Mouse (Mus musculus) erythroid progenitor cell, adult 5-6 weeks (primary cell): ENCODE data around the gene Zfp113. TPM values are rescaled to one million over a fixed set of nuclear protein-coding genes. Genes with fewer than 3 reads are reported as not detected.
"Not testable (repeated sequence)": the region's sequence is repeated elsewhere in the genome, so short reads cannot be mapped to it uniquely, and the experiment has no call there.

Source experiments
- ATAC-seq: replicated peaks from 2 replicates; pipeline ENCODE4 v1.8.0; 2016; ENCODE audit warnings: moderate number of reproducible peaks, mild to moderate bottlenecking, moderate TSS enrichment, inconsistent platforms; ENCODE audit not compliant: poor library complexity, low FRiP score, severe bottlenecking
- total RNA-seq, 2 experiments: library from RNA; stranded (forward) in 1 of 2; stranded (reverse) in 1 of 2; fragments of 150-400 nt in 1 of 2; fragments of 186-747, 209-891 nt in 1 of 2; gene quantifications; 2 replicates each; pipeline versions ENCODE4 v1.2.3 to v1.2.4; 2015 to 2017; ENCODE audit warnings: low replicate concordance in 2 of 2

Zfp113 gene
- total RNA-seq, 2 experiments from 2014 or later, result 2.0 to 3.4 TPM

DNA sequence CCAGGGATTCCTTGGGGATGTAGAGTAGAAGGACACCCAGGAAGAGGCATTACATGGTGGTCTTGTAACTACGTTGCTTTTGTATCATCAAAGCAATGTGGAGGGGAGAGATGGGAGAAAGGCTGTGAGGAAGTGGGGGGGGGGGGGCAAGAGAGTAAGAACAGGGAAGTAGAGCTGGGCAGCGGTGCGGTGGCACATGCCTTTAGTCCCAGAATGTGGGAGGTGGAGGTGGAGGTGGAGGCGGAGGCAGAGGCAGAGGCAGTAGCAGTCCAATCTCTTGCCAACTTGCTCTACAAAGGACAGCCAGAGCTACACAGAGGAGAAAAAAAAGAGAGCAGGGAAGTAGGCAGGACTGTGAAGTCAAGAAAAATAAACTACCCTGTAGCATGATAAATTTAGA lies 17.0 kb downstream of the Zfp113 start:
- ATAC-seq, result no peak

DNA sequence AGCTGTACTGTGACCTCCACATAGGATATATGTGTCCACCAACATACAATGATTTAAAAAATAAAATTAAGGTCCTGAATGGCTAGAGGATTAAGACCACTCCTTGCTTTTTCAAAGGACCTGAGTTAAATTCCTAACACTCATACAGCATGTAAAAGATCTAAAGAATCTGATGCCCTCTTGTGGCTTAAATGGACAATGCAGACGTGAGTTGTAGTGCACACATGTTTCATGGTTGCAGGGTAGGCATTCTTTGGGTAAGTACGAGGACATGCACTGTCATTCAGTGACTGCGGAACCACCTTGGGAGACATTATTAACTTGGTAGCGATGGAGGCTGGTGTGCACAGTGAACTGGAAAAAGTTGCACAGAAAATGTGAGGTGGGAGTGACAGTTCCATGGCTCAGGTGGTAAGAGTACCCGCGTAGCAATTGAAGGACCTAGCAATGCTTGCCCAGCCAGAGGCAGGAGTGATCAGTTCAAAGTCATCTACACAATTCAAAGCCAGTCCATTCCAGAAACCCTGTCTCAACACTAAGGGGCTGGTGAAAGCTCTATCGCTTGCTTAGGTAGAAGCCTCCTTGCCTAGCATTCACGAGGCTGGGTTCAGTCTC lies 17.5 kb downstream of the Zfp113 start:
- ATAC-seq, result peak; percentile 80

DNA sequence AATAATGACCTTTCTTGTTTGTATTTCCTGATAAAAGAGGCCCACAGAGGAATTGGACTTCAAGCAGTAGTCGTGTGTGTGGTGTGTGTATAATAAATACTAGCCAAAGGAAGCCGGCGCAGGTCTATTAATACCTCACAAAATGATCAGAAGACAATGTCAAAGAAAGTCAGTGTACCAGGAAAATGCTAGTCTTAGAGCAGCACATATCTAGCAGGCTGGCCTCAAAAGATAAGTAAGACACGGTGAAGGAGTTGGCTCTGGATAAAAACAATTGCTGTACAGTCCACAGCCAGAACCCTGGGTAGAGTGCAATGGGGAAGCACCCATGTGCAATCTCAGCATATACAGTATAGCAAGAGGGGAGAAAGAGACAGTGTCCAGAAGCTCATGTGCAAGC lies 18.3 kb downstream of the Zfp113 start:
- 0 out of 2 replicates have a peak, but pooled peaks have one; percentile 40 for ATAC-seq

DNA sequence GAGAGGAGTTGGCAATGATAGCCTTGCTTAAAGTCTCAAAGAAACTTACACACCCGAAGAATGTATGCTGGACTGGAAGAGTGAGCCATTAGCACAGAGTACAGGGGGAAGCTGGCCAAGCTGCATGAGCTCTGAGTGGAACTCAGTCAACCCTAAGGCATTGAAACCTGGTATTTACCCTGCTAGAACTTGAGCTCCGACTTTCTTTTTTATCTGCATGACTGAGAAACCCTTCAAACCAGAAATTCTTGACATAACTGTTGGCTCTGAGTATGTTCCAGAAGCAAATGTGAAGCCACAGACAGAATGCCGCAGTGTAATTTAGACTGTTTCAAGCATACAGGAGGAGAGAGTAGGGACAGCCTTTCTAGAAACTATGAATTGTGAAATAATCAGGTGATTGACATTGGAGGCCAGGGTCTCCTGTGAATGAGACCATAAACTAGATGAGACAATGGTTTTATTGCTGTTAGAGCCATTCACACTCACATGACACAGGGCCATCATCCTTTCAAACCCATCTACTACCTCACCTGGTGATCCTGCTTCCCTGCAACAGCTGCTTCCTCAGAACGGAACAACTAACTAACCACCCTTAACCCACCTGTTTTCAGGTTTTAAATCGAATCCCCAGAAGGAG lies 23.0 kb downstream of the Zfp113 start:
- no peak for ATAC-seq

DNA sequence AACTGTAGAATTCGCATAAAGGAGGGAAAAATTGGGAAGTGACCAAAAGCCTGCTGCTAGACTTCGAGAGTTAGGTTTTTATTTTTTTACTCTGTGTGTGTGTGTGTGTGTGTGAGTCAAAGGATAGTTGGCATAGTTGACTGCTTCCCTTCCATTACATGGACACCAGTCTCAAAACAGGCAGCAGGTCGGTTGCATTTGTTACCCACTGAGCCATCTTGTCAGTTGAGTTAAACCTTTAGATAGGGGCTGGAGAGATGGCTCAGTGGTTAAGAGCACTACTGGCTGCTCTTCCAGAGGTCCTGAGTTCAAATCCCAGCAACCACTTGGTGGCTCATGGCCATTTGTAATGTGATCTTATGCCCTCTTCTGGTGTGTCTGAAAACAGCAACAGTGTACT lies 37.5 kb downstream of the Zfp113 start:
- ATAC-seq, result no peak

DNA sequence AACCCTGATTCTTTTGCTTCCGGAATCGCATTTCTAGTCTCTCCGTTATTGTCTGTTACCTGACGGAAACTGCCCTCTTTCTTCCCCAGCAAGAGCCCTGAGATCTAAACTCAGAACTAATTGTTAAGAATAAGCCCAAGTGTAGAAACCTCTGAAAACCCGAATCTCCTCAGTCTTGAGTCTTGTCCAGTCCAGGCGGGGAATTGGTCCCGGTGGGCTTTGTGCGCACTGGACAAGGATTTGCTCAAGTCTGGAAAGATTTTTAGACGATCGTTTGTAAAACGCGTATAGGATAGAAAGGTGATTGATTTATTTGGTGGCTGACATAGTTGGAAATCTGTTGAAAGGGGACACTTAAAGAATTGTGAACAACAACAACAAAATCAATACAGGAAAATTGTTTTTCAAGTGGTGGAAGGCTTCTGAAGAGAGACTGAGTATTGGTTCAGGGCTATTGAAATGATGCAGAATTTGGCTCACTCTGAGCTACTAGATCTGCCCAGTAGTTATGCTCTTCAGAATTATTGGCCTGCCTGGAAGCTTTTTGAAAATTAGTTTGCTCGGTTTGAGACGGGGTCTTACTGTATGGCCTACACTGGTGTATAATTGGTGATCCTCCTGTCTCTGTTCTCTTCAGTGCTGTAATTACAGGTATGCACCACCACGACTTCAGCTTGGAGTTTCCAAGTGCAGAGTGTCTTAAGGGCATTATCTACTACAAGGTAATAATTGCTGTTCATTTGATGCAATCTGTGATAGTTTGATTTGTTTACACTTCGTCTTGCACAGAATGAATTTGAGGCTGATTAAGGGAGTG lies 38.1 kb downstream of the Zfp113 start:
- ATAC-seq, result peak; percentile 39; the same call in 1 of the 2 replicates

DNA sequence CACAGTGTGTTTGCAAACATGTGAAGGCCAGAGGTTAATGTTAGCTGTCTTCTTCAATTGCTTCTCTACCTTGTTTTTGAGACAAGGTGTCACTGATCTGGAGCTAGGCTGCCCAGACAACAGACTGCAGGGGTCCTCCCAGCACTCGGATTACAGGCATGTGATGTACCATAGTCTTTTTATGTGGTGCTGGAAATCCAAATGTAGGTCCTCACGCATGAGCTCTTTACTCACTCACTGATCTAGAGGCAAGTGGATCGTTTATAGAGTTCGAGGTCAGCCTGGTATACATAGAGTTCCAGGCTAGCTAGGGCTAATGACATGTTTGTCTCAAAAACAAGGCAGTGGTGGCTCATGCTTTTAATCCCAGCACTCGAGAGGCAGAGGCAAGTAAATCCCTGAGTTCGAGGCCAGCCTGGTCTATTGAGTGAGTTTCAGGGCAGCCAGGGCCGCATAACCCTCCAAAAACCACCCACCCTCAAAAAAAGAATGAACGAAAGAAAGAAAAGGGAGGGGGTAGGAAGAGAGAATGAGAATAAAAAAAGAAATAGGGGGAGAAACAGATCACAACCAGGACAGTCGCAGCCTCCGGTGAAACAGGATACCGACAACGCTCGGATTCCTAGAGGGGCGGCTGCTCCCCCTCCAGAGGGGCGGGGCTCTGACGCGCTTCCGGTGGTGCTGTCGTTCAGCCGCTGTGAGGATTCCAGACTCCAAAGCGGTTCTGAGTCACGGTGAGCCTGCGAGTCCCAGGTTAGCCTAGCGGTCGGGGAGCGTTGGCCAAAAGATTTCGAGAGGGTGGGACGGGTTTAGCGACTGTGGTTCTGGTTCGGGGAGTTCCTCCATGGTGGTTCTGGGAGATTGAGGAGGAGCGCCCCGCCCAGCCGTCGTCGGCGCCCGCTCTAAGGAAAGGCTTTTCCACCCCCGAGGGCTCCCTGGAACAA lies 39.0 kb downstream of the Zfp113 start, which contains the start of gene Zscan21:
Zscan21 (plus strand) TSS at position 649 of the 944 bp plus-strand sequence.
- ATAC-seq, result peak; percentile 99

DNA sequence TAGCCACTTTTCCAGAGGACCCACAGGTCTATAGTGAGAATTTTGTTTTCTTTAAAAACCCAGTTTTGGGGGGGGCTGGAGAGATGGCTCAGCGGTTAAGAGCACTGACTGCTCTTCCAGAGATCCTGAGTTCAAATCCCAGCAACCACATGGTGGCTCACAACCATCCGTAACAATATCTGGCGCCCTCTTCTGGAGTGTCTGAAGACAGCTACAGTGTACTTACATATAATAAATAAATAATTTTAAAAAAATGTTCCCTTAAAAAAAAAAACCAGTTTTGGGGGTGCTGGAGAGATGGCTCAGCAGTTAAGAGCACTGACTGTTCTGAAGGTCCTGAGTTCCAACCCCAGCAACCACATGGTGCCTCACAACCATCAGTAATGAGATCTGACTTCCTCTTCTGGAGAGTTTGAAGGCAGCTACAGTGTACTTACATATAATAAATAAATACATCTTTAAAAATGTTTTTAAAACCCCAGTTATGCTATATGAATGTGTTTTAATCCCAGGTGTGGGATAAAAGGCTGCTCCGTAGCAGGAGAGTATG lies 45.6 kb downstream of the Zfp113 start:
- ATAC-seq, result not testable (repeated sequence)

DNA sequence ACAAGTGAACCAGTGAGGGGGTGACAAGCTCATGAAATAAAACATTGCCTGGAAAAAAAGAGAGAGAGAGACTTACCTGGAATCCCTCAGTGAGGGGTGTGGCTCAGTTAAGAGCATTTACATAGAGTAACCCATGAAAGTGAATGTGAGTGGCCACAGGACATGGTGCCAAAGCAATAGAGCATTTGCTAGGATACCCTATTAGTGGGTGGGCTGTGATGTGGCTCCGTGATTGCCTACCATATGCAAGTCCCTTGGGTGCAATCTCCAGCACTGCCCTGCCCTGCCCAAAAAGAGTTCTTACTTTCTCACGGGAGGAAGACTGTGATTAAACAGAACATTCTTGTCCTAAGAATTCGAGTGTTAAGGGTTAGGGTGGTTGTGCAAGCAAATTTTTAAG lies 48.4 kb downstream of the Zfp113 start:
- no peak for ATAC-seq

DNA sequence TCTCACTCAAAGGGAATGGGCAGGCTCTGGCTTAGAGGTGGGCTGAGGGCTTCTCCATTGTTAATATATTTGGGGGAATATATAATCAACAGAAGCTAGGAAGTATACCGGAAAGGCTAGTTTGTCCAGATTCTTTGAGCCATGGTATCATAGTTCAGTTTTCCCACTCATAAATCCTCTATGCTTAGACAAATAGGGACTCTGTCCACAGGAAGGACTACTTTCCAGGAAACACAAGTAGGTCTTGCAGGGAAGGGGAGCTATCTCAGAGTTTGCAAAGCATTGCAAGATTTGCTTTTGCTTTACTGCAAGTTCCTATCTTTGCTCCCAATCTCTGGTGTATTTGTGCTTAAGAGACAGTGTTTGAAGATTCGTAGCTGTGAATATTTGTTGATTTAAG lies 50.6 kb downstream of the Zfp113 start:
- no peak for ATAC-seq

DNA sequence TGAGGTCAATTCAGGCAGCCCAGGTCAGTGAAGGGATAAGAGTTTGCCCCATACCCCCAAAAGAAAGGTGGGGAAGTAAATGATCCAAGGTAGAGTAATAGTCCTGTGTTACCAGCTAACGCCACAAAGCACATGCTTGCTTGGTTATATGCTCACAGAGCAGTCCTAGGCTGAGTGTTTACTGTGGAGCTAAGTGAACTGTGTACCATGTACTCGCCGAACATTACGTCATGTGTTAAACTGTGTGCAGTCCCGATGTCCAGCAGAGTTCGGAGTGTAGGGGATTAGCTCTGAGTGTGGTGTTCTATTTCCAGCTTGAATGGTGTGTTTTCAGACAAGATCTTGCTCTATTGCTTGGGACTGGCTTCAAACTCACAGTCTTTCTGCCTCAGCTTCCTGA lies 61.1 kb downstream of the Zfp113 start:
- ATAC-seq, result no peak

DNA sequence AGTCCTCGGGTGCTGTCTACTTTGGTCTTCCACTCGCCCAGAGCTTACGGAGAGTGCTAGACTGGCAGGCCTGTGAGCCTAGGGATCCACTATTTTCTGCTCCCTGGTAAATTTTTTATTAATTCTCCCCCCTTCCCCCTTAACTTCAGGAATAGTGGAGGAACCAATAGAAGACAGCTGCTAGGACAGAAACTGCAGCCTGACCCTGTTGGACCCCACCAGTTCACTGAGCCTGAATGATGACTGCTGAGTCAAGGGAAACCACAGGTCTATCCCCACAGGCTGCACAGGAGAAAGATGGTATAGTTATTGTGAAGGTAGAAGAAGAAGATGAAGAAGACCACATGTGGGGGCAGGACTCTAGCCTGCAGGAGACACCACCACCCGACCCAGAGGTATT lies 62.8 kb downstream of the Zfp113 start:
- no peak for ATAC-seq

DNA sequence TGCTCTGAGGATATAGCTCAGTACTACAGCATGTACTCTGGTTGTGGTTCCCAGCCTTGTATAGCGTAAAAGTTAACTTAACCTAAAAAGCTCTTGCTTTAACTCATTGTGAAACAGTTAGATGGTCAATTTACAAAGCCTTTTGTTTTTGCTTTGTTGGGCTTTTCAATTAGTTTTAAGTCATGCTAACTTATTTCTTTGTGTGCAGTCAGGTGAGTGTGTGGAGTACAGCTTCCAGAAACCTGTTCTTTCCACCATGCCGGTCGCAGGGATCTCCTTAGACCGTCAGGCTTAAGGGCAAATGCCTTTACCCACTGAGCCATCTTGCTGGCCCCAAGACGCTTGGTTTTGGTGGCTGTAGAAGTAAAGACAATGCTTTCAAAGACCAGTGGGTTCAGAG lies 64.8 kb downstream of the Zfp113 start:
- ATAC-seq, result no peak

DNA sequence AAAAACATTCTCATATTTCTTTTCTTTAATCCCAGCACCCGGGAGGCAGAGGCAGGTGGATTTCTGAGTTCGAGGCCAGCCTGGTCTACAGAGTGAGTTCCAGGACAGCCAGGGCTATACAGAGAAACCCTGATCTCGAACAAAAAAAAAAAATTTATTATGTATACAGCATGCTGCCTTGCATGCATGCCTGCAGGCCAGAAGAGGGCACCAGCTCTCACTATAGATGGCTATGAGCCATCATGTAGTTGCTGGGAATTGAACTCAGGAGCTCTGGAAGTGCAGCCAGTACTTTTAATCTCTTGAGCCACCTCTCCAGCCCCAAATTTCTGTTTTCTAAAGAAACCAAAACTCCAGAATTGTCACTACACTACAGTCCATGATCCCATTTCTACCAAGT lies 65.3 kb downstream of the Zfp113 start:
- ATAC-seq, result no peak

Other genes with a start within 250 kb of the Zfp113 start
- gene Cyp3a13, start 234.1 kb downstream of the Zfp113 start, total RNA-seq (2015; ENCODE audit: low replicate concordance), result not detected in 2 replicates
- gene Cyp3a13, start 234.1 kb downstream of the Zfp113 start, total RNA-seq (2017; ENCODE audit: low replicate concordance), result not detected in 2 replicates
- not detected in 2 replicates for gene Gjc3, start 192.6 kb downstream of the Zfp113 start, total RNA-seq (2015; ENCODE audit: low replicate concordance)
- not detected in 2 replicates for gene Gjc3, start 192.6 kb downstream of the Zfp113 start, total RNA-seq (2017; ENCODE audit: low replicate concordance)
- not detected in 2 replicates for gene Azgp1, start 174.2 kb downstream of the Zfp113 start, total RNA-seq (2015; ENCODE audit: low replicate concordance)
- not detected in 2 replicates for gene Azgp1, start 174.2 kb downstream of the Zfp113 start, total RNA-seq (2017; ENCODE audit: low replicate concordance)
- not detected in 2 replicates for gene Smok3a, start 134.5 kb downstream of the Zfp113 start, total RNA-seq (2015; ENCODE audit: low replicate concordance)
- gene Smok3a, start 134.5 kb downstream of the Zfp113 start, total RNA-seq (2017; ENCODE audit: low replicate concordance), result not detected in 2 replicates
- not detected in 2 replicates for gene Smok3b, start 134.3 kb downstream of the Zfp113 start, total RNA-seq (2015; ENCODE audit: low replicate concordance)
- not detected in 2 replicates for gene Smok3b, start 134.3 kb downstream of the Zfp113 start, total RNA-seq (2017; ENCODE audit: low replicate concordance)
- not detected in 2 replicates for gene Smok3c, start 102.5 kb downstream of the Zfp113 start, total RNA-seq (2015; ENCODE audit: low replicate concordance)
- not detected in 2 replicates for gene Smok3c, start 102.5 kb downstream of the Zfp113 start, total RNA-seq (2017; ENCODE audit: low replicate concordance)
- 12.6 and 20.5 TPM in 2 replicates for gene Zkscan1, start 70.7 kb downstream of the Zfp113 start, total RNA-seq (2015; ENCODE audit: low replicate concordance)
- 14.4 and 16.7 TPM in 2 replicates for gene Zkscan1, start 70.7 kb downstream of the Zfp113 start, total RNA-seq (2017; ENCODE audit: low replicate concordance)
- 14.7 and 16.6 TPM in 2 replicates for gene Zscan21, start 38.8 kb downstream of the Zfp113 start, total RNA-seq (2015; ENCODE audit: low replicate concordance)
- gene Zscan21, start 38.8 kb downstream of the Zfp113 start, total RNA-seq (2017; ENCODE audit: low replicate concordance), result 5.7 and 12.6 TPM in 2 replicates
- gene Cops6, start 5.3 kb upstream of the Zfp113 start, total RNA-seq (2015; ENCODE audit: low replicate concordance), result 34.2 and 54.1 TPM in 2 replicates
- gene Cops6, start 5.3 kb upstream of the Zfp113 start, total RNA-seq (2017; ENCODE audit: low replicate concordance), result 10.1 and 22.2 TPM in 2 replicates
- gene Ap4m1, start 16.3 kb upstream of the Zfp113 start, total RNA-seq (2015; ENCODE audit: low replicate concordance), result 9.6 and 16.2 TPM in 2 replicates
- 18.1 and 19.4 TPM in 2 replicates for gene Ap4m1, start 16.3 kb upstream of the Zfp113 start, total RNA-seq (2017; ENCODE audit: low replicate concordance)
- gene Mcm7, start 16.7 kb upstream of the Zfp113 start, total RNA-seq (2015; ENCODE audit: low replicate concordance), result 218 and 223 TPM in 2 replicates
- gene Mcm7, start 16.7 kb upstream of the Zfp113 start, total RNA-seq (2017; ENCODE audit: low replicate concordance), result 304 and 424 TPM in 2 replicates
- gene Taf6, start 31.7 kb upstream of the Zfp113 start, total RNA-seq (2015; ENCODE audit: low replicate concordance), result 40.4 and 42.3 TPM in 2 replicates
- gene Taf6, start 31.7 kb upstream of the Zfp113 start, total RNA-seq (2017; ENCODE audit: low replicate concordance), result 21.8 and 30.3 TPM in 2 replicates
- 13.0 and 23.8 TPM in 2 replicates for gene Cnpy4, start 31.7 kb upstream of the Zfp113 start, total RNA-seq (2015; ENCODE audit: low replicate concordance)
- 23.5 and 29.3 TPM in 2 replicates for gene Cnpy4, start 31.7 kb upstream of the Zfp113 start, total RNA-seq (2017; ENCODE audit: low replicate concordance)
- gene Mblac1, start 38.6 kb upstream of the Zfp113 start, total RNA-seq (2015; ENCODE audit: low replicate concordance), result 0.72 TPM in 1 of 2 replicates, not detected in the other
- 0.53 and 1.4 TPM in 2 replicates for gene Mblac1, start 38.6 kb upstream of the Zfp113 start, total RNA-seq (2017; ENCODE audit: low replicate concordance)
- 0.84 and 1.1 TPM in 2 replicates for gene Nxpe5, start 70.2 kb upstream of the Zfp113 start, total RNA-seq (2015; ENCODE audit: low replicate concordance)
- gene Nxpe5, start 70.2 kb upstream of the Zfp113 start, total RNA-seq (2017; ENCODE audit: low replicate concordance), result 0.39 TPM in 1 of 2 replicates, not detected in the other
- 22.3 and 26.4 TPM in 2 replicates for gene Lamtor4, start 99.7 kb upstream of the Zfp113 start, total RNA-seq (2015; ENCODE audit: low replicate concordance)
- gene Lamtor4, start 99.7 kb upstream of the Zfp113 start, total RNA-seq (2017; ENCODE audit: low replicate concordance), result 4.6 and 5.4 TPM in 2 replicates
- 15.5 and 16.8 TPM in 2 replicates for gene BC037034, start 108.3 kb upstream of the Zfp113 start, total RNA-seq (2015; ENCODE audit: low replicate concordance)
- gene BC037034, start 108.3 kb upstream of the Zfp113 start, total RNA-seq (2017; ENCODE audit: low replicate concordance), result 7.6 and 8.9 TPM in 2 replicates
- gene Gal3st4, start 117.1 kb upstream of the Zfp113 start, total RNA-seq (2015; ENCODE audit: low replicate concordance), result not detected in 2 replicates
- not detected in 2 replicates for gene Gal3st4, start 117.1 kb upstream of the Zfp113 start, total RNA-seq (2017; ENCODE audit: low replicate concordance)
- gene Gm43720, start 124.2 kb upstream of the Zfp113 start, total RNA-seq (2015; ENCODE audit: low replicate concordance), result not detected in 2 replicates
- gene Gm43720, start 124.2 kb upstream of the Zfp113 start, total RNA-seq (2017; ENCODE audit: low replicate concordance), result not detected in 2 replicates
- gene Gpc2, start 124.3 kb upstream of the Zfp113 start, total RNA-seq (2015; ENCODE audit: low replicate concordance), result not detected in 2 replicates
- 0.39 TPM in 1 of 2 replicates, not detected in the other for gene Gpc2, start 124.3 kb upstream of the Zfp113 start, total RNA-seq (2017; ENCODE audit: low replicate concordance)
- gene Stag3, start 124.5 kb upstream of the Zfp113 start, total RNA-seq (2015; ENCODE audit: low replicate concordance), result 52.4 and 92.6 TPM in 2 replicates
- 51.5 and 56.2 TPM in 2 replicates for gene Stag3, start 124.5 kb upstream of the Zfp113 start, total RNA-seq (2017; ENCODE audit: low replicate concordance)
- gene Pvrig, start 186.2 kb upstream of the Zfp113 start, total RNA-seq (2015; ENCODE audit: low replicate concordance), result not detected in 2 replicates
- gene Pvrig, start 186.2 kb upstream of the Zfp113 start, total RNA-seq (2017; ENCODE audit: low replicate concordance), result not detected in 2 replicates